Mouse (Mus musculus) hindlimb bud, embryonic 11.5 days (tissue): ENCODE results near the gene Kcna2.
A peak's percentile ranks its signal among the peaks of the same experiment; 100 is the strongest.

Experiments used
- DNase-seq: peaks from one replicate; pipeline ENCODE4 v3.0.0-alpha.2; 2012; ENCODE audit warnings: low read depth, low spot score; ENCODE audit errors: extremely low spot score

Gene Kcna2

DNA sequence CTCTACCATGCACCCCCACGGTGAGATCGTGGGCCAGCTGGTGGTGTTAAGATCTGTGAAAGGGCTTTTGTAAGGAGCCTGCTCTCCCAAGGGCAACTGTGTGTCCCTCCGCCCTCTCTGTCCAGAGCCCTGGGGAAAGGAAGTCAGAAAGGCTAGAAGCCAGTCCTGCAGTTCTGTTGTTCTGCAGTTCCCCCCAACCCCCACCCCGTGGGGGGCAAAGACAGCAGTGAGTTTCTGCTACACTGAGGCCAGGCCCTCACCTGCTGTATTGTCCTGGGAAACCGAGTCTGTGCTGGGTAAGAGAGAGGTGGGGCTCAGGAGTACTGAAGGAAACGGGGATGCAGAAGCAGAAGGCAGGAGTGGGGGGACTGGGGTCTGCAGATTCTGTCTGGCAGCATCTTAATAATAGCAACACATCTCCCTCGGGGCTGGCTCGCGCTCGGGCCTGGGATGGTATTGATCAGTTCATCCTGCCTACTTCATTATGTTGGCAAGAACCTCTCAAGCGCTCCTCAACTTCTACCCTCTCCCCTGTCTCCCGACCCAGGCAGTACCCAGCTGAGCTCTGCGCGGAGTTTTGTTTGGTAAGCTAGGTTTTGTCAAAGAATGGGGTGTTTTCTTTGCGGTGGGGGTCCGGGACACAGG is at the start of gene Kcna2:
Kcna2 (plus strand) TSS at position 336 of the 645 bp plus-strand sequence.
- DNase-seq: no peak

DNA sequence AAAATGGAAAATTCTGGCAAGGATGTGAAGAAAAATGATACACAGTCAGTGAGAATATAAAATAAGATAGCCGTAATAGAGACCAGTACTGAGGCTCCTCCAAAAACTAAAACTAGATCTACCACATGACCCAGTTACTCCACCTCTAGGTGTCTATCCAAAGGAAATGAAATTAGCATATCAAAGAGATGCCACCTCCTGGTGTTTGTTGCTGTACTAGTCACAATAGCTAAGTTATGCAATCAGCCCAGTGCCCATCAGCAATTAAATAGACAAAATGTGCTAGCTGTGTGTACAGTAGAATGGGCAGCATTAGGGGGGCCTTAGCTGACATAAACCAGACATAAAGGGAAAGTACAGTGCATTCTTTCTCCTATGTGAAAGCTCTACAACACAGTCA is 39.5 kb upstream of the Kcna2 start:
- DNase-seq: no peak

DNA sequence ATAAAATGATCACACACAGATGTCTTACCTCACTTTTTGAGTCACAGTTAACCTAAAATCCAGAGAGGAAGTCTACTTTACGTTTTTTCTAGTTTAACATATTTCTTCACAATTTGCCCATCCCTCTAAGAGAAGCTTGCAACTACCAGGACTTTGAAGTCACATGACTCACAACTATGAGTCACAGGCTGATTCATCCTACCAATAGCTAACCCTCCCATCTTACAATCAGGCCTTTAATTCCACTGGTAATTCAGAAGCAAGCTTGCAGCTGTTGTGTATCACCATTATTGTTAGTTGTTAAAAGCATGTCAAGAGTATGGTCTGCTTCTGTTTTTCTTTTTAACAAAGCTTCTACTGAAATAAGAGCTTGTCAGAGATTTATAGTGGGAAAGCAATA is 38.2 kb upstream of the Kcna2 start:
- DNase-seq: no peak

DNA sequence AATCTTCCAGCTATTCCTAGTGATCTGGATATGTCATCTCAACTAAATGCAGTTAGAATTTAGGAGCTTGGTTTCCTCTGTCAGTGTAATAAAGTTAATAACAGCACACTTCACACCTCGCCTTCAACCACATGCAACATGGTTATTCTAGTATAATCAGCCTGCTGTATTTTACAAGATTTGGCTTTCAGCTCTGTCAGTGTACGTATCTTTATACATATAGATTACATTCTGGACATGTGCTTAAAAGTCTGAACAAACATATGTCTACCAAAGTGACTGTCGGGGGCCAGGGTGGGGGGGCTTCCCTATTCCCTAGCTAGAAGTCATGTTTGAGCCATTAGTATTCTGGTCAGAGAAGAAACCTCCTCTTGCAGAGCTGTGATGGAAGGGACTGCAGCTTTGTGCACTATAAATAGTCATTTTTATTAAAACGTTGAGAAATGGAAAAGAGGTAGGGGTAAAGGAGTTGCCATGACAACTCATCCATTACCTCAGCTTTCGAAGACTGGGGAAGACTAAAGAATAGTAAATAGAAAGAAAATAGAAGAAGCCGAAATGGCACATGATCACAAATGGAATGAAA is 35.3 kb upstream of the Kcna2 start:
- no peak for DNase-seq

DNA sequence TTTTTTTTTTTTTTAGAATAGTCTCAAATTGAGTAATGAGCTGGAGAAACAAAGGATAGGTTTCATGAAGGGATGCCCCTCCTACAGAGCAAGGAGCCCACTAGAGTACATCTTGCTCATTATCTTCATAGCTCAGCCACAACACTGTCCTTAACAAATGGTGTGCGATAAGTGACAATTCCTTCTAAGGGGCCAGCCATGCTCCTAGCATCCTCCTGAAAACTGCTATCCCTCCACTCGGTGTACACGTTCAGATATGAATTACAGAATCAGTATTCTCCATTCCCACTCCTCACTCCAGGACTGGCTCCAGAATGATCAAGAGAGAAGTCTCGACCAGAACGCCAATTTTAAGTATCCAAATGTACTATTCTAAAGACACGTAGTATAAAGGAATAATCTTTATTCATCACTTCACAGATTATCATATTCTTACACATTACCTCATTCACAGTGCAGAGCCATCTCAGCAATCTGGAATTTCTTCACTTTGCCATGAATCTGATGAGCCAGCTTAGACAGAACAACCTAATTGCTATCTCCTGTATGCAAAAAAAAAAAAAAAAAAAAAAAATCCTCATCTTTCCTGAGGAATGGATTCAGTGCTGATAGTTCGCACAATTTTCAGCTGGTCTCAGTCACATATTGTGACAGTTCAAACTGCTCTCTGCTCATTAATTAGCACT is 34.6 kb upstream of the Kcna2 start:
- DNase-seq: no peak

DNA sequence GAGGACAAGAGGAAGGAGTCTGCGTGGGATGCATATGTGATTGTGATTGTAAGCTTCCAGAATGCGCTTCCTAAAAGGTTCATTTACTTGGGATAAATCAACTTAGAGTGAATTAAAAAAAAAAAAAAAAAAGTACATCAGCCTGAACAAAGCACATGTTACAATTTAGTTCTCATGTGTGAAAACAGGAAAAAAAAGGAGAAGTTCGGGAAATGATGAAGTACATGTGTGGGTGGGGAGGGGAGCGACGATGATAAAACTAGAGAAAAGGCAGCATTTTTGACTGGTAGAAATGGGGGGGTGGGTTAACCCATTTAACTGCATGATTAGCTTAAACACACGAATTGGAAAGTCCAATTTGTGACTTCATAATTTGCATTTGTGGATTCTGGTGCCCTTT is 33.7 kb upstream of the Kcna2 start:
- no peak for DNase-seq

DNA sequence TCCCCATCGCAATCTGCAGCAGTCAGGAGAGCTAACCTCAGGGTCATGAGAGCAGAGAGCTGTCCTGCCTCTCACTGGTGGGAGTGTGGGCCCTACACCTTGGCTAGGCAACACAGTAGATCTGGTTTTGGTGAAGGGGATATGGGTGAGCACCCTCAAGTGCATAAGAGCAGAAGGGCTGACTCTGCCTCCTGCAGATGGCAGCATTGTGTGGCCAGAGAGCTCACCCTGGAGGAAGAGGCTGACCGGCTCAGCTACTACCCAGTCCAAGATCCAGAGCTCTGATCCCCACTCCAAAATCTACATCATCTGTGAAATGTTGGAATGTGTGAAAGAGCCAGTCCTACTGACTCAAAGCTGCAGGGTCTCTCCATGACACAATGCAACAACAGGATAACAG is 27.1 kb upstream of the Kcna2 start:
- no peak for DNase-seq

DNA sequence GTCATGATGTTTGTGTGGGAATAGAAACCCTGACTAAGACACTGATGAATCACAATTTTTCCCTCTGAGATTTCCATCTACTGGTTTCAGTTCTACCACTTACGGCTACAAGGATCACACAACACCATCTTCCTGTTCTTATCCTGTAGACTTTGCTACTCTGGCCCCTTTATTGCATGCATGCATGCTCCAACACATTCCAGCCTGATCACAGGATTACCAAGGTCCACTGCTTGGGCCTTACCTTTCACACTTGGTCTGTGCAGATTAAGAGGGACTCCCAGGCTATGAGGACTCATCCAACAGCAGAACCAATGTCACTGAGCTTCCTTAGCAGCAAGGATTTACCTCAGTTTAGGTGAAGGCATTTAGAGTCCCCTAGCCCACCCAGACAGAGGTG is 25.2 kb upstream of the Kcna2 start:
- no peak for DNase-seq

DNA sequence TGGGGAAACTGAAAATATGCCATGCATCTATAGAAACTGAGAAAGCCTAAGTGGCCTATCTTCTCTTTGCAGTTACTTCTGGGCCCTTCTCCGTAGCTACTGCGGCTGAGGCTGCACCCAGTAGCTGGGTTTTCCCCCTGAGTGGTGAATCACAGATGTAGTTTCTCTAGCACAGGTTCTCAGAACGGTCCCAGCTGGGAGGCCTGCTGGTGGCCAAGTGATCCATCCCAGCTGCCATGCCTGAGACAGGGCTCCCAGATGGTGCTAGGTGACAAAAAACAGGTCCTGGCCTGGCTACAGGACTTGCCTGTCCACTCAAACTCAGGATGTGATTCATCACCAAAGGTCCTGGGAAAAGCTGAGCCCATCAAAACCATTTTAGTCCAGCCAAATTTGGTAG is 24.3 kb upstream of the Kcna2 start:
- DNase-seq: no peak

DNA sequence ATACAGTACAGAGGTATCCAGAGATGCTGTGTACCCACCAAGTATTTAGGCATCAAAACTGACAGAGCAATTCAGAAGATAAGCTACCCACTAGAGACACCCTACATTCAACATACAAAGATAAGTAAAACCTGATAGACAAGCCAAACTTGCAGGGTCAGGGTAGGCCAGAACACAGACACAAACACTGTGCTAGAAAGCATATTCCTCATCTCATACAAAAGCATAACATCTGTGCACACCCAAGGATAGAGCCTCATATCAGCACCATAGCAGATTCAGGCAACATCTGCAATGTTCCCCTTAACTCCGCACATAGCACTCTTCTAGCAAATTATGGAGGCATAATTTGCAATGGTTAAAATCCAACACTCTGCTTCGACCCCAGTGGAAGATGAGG is 23.8 kb upstream of the Kcna2 start:
- DNase-seq: no peak

DNA sequence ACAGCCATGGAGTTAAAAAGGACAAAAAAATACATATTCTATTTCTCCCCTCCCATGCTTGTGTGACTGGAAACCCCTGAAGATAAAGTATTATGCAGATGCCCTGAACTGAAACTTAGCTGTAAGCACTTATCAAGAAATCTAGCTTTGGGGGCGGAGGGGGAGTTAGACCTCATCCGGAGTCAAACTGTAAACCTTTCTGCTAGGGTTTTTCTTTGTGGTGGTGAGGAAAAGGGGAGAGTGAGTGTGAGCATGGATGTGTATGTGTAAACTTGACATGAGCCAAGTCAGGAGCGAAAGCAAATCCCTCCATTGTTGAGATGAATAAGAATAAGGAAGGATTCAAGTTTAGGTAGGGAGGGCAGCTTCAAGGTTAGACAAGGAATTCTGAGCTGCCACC is 20.1 kb upstream of the Kcna2 start:
- no peak for DNase-seq

DNA sequence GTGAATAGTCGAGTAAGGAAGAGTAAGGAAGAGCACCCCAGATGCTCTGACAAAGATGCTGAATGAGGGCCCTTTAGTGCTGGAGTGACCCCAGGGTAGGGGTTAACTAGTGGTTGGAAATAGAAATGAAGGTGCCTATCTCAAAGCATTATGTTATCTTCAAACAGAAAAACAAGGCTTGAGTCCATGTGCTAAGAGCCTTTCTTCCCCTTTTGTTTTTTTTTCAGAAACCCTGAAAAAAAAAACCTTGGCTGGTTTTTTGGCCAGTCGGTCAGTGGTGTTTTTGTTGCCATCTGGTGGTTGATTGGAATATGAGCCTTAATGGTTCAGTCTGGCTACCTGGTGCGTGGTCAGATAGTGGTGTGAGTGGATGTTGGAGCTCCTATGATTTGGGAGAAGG is 19.7 kb upstream of the Kcna2 start:
- DNase-seq: no peak

DNA sequence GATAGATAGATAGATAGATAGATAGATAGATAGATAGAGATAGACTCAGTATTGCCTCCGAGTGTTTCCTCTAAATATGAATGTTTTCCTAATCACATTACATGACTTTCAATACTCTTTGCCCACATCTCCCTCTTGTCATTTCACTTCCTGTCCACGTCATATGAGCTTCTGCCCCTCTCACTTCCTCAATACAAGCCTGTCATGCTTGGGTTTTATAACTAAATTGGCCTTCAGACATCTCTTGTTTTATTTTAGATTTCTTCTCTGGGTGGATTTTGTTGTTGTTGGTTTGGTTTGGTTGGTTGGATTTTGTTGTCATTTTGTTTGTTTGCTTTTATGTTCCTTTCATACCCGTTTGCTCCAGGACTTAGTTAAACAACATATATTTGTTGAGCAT is 16.4 kb upstream of the Kcna2 start:
- no peak for DNase-seq

DNA sequence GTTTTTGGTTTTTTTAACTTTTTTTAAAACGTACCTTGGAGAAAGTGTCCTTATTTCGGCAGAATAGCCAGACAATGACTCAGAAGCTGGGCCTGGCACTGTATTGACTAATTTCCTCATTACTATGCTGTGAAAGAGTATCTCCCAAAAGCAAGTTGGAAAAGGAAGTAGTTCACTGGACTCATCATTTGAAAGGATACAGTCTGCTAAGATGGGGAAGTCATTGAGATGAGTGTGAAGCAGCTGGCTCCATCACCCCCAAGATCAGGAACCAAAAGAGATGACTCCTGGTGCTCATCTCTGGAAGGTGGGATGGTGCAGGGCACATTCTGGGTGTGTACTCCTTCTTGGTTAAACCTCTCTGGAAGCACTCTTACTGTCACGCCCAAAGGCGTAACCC is 13.5 kb upstream of the Kcna2 start:
- no peak for DNase-seq

DNA sequence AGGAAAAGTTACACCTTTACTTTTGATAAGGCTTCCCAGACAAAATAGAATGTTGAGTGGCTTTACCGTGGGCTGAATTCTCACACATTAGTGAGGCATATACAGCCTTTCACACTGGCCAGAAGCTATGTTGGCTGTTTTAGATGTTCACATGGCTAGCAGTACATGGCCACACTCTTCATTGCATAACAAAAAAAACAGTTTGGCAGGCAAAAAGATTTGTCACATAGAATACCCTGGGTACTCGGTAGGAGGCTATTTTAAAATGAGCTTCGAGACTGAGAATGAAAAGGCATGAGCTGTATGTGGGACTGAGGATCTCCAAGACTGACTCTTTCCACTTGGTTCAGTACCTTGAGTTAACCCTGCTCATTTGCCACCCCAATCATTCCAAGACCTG is 12.1 kb upstream of the Kcna2 start:
- DNase-seq: no peak

DNA sequence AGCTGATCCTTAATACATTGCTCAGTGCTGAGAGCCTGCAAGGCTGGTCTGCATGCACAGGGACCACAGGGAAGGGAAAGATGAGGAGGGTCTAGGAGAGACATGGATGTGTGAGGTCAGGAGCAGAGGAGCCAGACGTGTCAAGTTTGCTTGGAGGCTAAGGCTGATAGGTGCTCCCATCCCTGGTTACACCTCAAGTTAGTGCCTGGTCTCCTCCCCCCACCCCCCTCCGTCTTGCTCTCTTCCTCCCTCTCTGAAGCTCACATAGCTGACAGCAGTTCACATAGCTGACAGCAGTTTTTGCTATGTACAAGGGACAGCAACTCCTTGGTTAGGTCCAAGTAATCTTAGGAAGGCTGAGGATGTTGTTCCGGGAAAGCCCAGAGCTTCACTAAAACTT is 11.5 kb upstream of the Kcna2 start:
- no peak for DNase-seq

DNA sequence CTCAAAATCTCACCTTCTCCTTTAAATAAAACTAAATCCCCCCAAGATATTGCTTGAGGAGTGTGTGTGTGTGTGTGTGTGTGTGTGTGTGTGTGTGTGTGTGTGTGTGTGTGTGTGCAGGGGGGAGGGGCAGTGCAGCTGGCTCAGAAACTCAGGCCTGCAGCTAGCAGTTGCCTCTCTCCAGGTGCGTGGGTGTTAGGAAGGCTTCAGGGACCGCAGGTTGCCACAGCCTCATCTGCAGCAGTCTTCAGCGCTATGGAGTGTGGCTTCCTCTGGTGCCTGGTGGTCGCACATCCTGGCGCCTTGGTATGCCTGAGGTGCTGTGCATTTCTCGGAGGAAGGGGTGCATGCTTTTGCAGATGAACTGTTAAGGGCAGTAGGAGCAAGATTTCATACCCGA is 10.9 kb upstream of the Kcna2 start:
- DNase-seq: no peak

DNA sequence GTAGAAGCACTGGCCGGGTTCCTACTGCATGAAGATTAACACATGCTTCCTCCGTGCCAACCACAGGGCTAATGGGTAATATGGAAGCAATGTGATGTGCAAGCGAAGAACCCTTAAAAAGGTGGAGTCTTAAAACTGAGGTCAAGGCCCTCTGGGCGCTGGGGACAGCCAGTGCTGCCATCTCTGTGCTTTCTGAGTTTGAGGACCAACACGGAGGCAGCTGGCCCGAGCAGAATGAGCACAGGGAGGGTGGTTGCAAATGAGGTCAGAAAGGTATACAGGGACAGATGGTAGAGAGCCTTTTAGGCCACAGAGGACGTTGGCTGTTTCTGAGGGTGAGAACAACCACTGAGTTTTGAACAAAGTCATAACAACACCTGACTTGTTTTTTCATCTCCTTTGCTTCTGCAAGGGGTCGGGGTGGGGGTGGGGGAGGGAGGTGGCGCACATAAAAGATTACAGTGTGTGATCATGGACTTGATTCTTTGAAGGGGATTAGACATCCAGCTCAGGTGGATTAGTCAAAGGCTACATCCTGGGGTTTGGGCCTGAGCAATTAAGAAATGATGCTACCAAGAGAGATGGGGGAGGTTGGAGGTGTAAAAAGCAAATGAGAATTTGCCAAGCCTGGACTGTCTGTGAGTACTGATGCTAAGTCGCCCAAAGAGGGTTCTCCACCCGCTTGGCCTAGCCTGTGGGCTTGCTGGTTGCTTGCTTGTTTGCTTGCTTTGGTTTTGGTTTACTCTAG is 10.4 kb upstream of the Kcna2 start:
- no peak for DNase-seq

DNA sequence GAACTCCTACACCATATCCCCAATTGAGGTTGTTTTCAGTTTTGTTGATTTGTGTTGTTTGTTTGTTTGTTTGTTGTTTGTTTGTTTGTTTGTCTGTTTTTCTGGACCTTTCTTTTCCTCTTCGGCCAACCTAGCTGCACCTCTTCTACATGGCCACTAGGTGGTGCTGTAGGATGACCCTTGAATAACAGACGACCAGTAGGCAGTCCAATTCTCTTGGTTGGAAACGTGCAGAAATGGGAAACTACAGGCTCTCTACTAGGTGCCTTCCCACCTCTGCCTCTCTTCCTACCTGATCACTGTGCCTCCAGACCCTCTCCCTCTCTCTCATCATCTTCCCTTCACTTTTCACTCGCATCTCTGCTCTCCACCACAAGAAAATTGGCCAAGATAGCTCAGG is 6.9 kb upstream of the Kcna2 start:
- peak; percentile 35 for DNase-seq

DNA sequence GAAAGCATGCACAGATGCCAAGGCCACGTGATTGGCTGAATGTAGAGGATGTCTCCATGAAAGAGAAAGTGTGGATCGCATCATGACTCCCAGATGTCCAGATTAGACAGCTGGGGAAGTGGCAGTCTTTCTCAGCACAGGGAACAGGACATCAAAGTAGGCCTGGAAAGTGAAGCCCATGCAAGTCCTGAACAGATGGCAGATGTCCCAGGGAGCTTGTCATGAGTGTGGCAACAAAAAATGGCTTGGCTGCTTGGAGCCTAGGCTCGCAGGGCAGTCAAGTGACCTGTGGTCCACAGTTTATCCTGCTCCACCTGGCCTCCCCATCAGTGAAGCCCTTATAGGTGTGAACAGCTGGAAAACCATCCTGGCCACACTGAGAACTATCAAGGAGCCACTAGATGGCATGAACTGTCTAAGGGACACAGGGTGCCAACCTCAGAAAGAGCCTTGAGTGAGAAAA is 4.6 kb upstream of the Kcna2 start:
- DNase-seq: no peak

DNA sequence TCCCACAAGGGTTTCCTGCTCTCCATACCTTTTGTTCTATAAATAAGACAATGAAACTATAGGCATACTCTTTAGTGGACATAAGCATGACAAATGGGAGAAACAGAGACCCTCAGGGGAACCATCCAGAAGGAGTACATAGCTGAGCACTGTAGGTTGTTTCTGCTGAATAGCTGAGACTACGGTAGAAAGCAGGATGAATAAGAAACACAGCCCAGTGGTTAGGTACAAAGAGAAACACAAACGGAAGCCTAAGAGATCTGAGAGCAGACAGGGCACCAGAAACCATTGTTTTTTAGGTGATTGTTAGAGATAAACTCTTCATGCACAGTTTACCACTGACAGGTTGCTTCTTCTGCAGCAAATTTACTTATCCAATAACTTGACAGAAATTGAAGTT is 1.1 kb upstream of the Kcna2 start:
- no peak for DNase-seq

DNA sequence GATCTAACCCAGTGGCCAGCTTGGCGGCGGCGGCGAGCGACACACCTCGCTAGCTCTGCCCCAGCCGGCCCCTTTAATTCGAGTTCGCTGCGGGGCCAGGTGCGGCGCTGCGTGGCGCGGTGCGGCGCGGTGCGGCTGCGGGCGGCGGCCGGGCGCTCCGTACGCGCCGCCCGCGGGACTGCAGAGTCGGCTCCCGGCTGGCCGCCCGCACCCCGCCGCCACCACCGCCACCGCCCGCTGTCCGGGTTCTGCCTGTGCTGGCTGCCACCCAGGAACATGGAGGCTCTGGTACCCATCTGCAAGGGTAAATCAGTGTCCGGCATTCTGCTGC is 475 bp downstream of the Kcna2 start:
- no peak for DNase-seq
